Mouse (Mus musculus): ENCODE measurements at regions not wholly inside any gene's neighbourhood (a gene's known extent, or its start where the extent isn't known, plus 50 kb on each side); places are given as distances from the start of the nearest gene placed in this dataset.
"Not testable (repeated sequence)": the region's sequence is repeated elsewhere in the genome, so short reads cannot be mapped to it uniquely, and the experiment has no call there.

DNA sequence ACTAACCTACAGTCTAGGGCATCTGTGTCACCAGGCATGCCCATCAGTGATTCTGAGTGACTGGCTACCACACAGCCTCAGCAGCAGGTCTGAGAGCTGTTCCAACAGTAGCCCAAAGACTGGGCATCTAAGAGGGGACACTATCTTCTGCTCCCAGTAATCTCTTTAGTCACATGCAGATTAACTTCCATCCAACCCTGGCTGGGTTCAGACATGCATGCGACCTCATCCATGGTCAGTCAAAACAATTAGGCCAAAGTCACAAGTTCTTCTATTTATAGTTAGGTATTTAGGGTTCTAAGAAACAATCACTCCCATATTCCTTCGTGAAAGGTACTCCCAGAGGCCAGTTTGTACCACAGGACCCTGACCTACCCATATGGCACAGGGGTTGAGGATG is 138.2 kb upstream of the Teddm2 start:
- H3K4me1 ChIP-seq (ENCODE audit: insufficient read depth): no peaks in the 10 kb centered on the region
- TF ChIP-seq CTCF (IDR thresholded peaks at IDR 0.05; ENCODE audit: low read depth): no peak
- 82% methylated on average over 2 of the region's 2 CpGs for WGBS
- no peak overlapping the region for H3K27ac ChIP-seq (ENCODE audit: low read depth)
- no peak overlapping the region for H3K4me2 ChIP-seq
- H3K9me3 ChIP-seq (ENCODE audit: low read depth, low read length): no peaks in the 10 kb centered on the region
- no peaks in the 10 kb centered on the region for H3K36me3 ChIP-seq (ENCODE audit: insufficient read depth)
- DNase-seq (no peak), ATAC-seq (ENCODE audit: insufficient read depth) (no peak)
- no peak overlapping the region for H3K4me3 ChIP-seq (ENCODE audit: low read depth, low read length)
- H3K27me3 ChIP-seq (ENCODE audit: insufficient read depth, low read length): no peaks in the 10 kb centered on the region
- H3K9ac ChIP-seq: no peak overlapping the region

DNA sequence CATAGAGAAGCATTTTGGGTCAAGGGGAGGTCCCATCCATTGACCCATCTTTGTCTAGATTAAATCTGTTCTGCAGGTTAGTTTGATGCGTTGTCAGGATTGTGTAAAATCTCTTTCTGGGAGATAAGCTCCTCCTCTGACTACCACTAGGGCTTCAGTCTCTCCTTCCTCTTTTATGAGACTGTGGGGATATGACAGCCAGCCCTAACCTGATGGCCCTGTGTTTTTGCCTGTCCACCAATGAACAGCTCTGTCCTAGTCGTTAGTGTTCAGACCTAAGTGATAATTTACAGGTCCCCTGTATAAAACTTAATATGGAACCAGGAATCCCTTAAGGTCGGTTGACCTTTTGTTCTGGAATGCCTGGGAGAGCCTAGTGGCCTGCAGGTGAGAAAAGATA is 140.9 kb upstream of the Teddm2 start:
- H3K36me3 ChIP-seq (ENCODE audit: insufficient read depth): no peaks in the 10 kb centered on the region
- H3K9me3 ChIP-seq (ENCODE audit: low read depth, low read length): no peaks in the 10 kb centered on the region
- ATAC-seq (ENCODE audit: insufficient read depth) (no peak), DNase-seq (no peak)
- H3K4me2 ChIP-seq: no peak overlapping the region
- no peak overlapping the region for H3K27ac ChIP-seq (ENCODE audit: low read depth)
- H3K27me3 ChIP-seq (ENCODE audit: insufficient read depth, low read length): no peaks in the 10 kb centered on the region
- H3K4me1 ChIP-seq (ENCODE audit: insufficient read depth): no peaks in the 10 kb centered on the region
- 70% methylated on average over 3 of the region's 3 CpGs for WGBS
- no peak overlapping the region for H3K9ac ChIP-seq
- no peak overlapping the region for H3K4me3 ChIP-seq (ENCODE audit: low read depth, low read length)
- no peak for TF ChIP-seq CTCF (IDR thresholded peaks at IDR 0.05; ENCODE audit: low read depth)

DNA sequence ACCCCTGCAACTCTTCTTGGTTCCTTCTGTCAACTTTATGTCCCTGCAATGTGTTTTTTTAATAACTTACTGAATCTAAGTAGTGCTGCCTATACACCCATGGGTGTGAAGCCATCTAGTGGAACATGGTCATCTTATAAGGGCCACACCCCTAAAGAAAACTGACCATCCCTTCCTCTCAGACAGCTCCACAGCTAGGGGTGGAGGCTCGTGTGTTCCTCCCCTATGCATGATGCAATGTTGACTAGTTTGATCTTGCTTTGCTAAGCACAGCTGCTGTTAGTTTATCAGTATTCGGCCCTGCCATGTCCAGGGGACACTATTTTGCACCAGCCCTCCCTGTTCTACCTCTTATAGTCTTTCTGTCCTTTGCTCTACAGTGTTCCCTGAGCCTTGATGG is 142.9 kb upstream of the Teddm2 start:
- Histone ChIP-seq H3K36me3 (ENCODE audit: insufficient read depth) (no peaks in the 10 kb centered on the region), H3K27me3 (ENCODE audit: insufficient read depth, low read length) (no peaks in the 10 kb centered on the region), H3K9ac (no peak overlapping the region), H3K9me3 (ENCODE audit: low read depth, low read length) (no peaks in the 10 kb centered on the region), H3K4me2 (no peak overlapping the region), H3K27ac (ENCODE audit: low read depth) (no peak overlapping the region), H3K4me3 (ENCODE audit: low read depth, low read length) (no peak overlapping the region), H3K4me1 (ENCODE audit: insufficient read depth) (no peaks in the 10 kb centered on the region)
- no peak for ATAC-seq (ENCODE audit: insufficient read depth)
- no peak for DNase-seq
- TF ChIP-seq CTCF (IDR thresholded peaks at IDR 0.05; ENCODE audit: low read depth): no peak
- whole genome bisulfite sequencing: 45% methylated on average over 2 of the region's 2 CpGs

DNA sequence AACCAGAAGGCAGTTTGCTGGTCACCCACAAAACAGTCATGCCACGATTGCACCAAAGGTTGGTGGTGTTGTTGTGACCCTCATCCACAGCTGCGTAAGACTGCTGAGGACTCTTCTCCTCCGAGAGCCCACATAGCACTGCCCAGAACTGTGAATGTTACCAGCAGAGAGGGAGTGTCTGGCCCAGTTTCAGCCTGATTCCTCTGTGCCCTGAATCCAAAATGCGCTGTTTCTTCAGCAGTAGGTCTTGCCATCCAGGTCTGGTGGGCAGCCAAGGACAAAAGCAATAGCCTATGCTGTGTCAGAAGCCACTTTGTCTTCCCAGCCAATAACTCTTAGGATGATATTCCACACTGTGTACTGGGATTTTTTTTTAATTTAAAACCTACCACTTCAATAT is 144.7 kb upstream of the Teddm2 start:
- no peak overlapping the region for H3K4me2 ChIP-seq
- no peak for ATAC-seq (ENCODE audit: insufficient read depth)
- H3K4me1 ChIP-seq (ENCODE audit: insufficient read depth): no peaks in the 10 kb centered on the region
- no peak overlapping the region for H3K27ac ChIP-seq (ENCODE audit: low read depth)
- 80% methylated on average over 4 of the region's 4 CpGs for WGBS
- no peak overlapping the region for H3K4me3 ChIP-seq (ENCODE audit: low read depth, low read length)
- H3K9ac ChIP-seq: no peak overlapping the region
- no peaks in the 10 kb centered on the region for H3K36me3 ChIP-seq (ENCODE audit: insufficient read depth)
- DNase-seq: no peak
- no peak for TF ChIP-seq CTCF (IDR thresholded peaks at IDR 0.05; ENCODE audit: low read depth)
- H3K9me3 ChIP-seq (ENCODE audit: low read depth, low read length): no peaks in the 10 kb centered on the region
- no peaks in the 10 kb centered on the region for H3K27me3 ChIP-seq (ENCODE audit: insufficient read depth, low read length)

DNA sequence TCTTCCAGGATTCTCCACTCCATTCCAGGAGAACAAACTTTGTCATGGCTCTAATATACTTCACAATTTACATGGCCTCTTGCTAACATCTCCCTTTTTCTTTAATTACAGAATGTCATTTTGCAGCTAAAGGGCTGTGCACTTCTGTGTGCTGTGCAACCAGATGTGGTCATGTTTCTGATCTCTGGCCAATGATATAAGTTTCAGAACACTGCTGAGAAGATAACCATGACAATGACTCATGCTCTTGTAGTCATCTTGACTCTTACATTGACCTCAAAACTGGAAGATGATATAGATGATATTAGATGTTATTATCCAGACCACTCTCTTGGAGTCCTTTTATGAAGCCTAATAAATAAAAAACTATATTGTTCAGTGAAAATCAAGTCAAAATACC is 145.9 kb upstream of the Teddm2 start:
- no peak for TF ChIP-seq CTCF (IDR thresholded peaks at IDR 0.05; ENCODE audit: low read depth)
- Histone ChIP-seq H3K27me3 (ENCODE audit: insufficient read depth, low read length) (no peaks in the 10 kb centered on the region), H3K4me1 (ENCODE audit: insufficient read depth) (no peaks in the 10 kb centered on the region), H3K36me3 (ENCODE audit: insufficient read depth) (no peaks in the 10 kb centered on the region), H3K4me3 (ENCODE audit: low read depth, low read length) (no peak overlapping the region), H3K9me3 (ENCODE audit: low read depth, low read length) (no peaks in the 10 kb centered on the region), H3K9ac (no peak overlapping the region), H3K27ac (ENCODE audit: low read depth) (no peak overlapping the region), H3K4me2 (no peak overlapping the region)
- ATAC-seq (ENCODE audit: insufficient read depth) (no peak), DNase-seq (no peak)

DNA sequence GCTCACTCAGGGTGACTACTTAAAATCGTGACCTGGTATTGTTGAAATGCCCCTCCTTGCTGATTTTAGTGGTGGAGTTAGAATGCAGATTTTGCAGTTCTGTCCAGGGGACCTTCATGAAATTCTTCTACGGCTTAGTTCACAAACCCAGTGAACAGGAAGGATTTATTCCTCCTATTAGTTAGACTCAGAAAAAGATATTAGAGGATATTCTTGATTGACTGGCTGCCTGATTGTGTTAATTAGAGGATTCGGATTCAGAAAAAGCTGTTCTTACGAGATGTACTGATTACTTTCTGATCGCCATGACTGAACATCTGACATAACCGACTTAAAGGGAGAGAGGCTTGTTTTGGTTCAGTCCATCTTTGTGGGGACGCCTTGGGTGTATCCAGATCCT is 147.3 kb upstream of the Zfp648 start:
- no peak overlapping the region for H3K4me2 ChIP-seq
- TF ChIP-seq CTCF (IDR thresholded peaks at IDR 0.05; ENCODE audit: low read depth): no peak
- no peak overlapping the region for H3K27ac ChIP-seq (ENCODE audit: low read depth)
- ATAC-seq (ENCODE audit: insufficient read depth) (no peak), DNase-seq (no peak)
- H3K27me3 ChIP-seq (ENCODE audit: insufficient read depth, low read length): no peaks in the 10 kb centered on the region
- H3K9me3 ChIP-seq (ENCODE audit: low read depth, low read length): no peaks in the 10 kb centered on the region; the same call in 1 of the 2 replicates
- H3K4me3 ChIP-seq (ENCODE audit: low read depth, low read length): no peak overlapping the region
- no peaks in the 10 kb centered on the region for H3K36me3 ChIP-seq (ENCODE audit: insufficient read depth)
- no peak overlapping the region for H3K9ac ChIP-seq
- WGBS: 78% methylated on average over 7 of the region's 7 CpGs
- H3K4me1 ChIP-seq (ENCODE audit: insufficient read depth): no peaks in the 10 kb centered on the region

DNA sequence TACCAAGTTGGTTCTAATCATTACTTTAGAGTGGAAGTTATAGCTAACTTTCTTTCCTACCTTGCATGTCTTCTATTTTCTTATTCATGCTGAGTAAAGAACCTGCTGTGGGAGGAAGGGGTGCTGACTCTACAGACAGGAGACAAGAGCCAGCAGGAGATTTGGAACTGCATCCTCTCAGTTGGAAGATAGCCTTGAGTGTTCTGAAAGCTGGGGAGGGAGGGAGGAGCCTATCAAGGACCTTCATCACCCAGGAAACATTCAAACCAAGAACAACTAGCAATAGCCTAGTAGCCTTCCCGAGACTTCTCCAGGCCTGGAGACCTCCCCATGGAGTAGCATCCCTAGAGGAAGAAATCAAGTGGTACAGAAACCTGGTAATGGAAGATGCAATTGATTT is 146.1 kb upstream of the Zfp648 start:
- no peaks in the 10 kb centered on the region for H3K36me3 ChIP-seq (ENCODE audit: insufficient read depth)
- H3K9ac ChIP-seq: no peak overlapping the region
- H3K27ac ChIP-seq (ENCODE audit: low read depth): no peak overlapping the region
- H3K4me2 ChIP-seq: no peak overlapping the region
- no peak for TF ChIP-seq CTCF (IDR thresholded peaks at IDR 0.05; ENCODE audit: low read depth)
- DNase-seq (no peak), ATAC-seq (ENCODE audit: insufficient read depth) (no peak)
- no peaks in the 10 kb centered on the region for H3K27me3 ChIP-seq (ENCODE audit: insufficient read depth, low read length)
- no peaks in the 10 kb centered on the region; the same call in 1 of the 2 replicates for H3K9me3 ChIP-seq (ENCODE audit: low read depth, low read length)
- no peaks in the 10 kb centered on the region for H3K4me1 ChIP-seq (ENCODE audit: insufficient read depth)
- 83% methylated on average over 1 of the region's 1 CpGs for WGBS
- H3K4me3 ChIP-seq (ENCODE audit: low read depth, low read length): no peak overlapping the region

DNA sequence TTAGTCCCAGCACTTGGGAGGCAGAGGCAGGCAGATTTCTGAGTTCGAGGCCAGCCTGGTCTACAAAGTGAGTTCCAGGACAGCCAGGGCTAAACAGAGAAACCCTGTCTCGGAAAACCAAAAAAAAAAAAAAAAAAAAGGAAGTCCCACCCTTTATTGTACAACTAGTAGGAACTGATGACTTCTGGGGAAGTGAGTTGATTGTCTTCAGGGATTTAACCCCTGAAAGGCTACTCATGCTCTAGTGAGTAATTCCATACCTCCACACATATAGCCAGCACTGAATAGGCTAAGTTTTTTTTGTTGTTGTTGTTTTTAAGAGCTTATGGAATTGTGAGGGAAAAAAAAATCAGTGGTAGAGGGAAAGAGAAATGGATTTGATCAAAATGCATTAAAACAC is 139.6 kb upstream of the Zfp648 start:
- WGBS: 66% methylated on average over 2 of the region's 2 CpGs
- not testable (repeated sequence) for H3K4me1 ChIP-seq (ENCODE audit: insufficient read depth); ATAC-seq (ENCODE audit: insufficient read depth); H3K27me3 ChIP-seq (ENCODE audit: insufficient read depth, low read length); H3K9ac ChIP-seq; H3K36me3 ChIP-seq (ENCODE audit: insufficient read depth); H3K9me3 ChIP-seq (ENCODE audit: low read depth, low read length); H3K27ac ChIP-seq (ENCODE audit: low read depth); H3K4me3 ChIP-seq (ENCODE audit: low read depth, low read length); DNase-seq; H3K4me2 ChIP-seq
